Mouse (Mus musculus) forelimb bud, embryonic 11.5 days (tissue): ENCODE measurements around the gene Myl9.

Source experiments
- DNase-seq: peaks from one replicate; pipeline ENCODE4 v3.0.0-alpha.2; 2012; ENCODE audit warnings: low read depth, low spot score

The Myl9 gene

DNA sequence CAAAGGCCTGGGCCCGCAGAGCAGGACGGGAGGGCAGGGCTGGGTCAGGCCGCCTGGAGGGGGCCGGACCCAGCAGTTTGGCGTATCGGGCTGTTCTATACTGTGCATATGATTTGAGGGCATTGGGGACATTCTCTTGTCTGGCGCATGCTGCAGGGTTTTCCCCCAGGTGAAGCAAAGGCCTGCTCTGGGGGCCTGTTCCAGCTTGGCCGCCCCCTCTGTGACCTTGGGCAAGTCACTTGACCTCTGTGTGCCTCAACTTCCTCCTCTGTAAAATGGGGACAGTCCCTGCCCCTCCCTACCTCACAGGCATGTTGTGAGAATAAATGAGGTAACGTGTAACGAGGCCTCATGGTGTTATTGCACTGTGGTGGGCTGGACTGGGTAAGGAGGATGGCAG is 11.2 kb upstream of the Myl9 start:
- DNase-seq: no peak

DNA sequence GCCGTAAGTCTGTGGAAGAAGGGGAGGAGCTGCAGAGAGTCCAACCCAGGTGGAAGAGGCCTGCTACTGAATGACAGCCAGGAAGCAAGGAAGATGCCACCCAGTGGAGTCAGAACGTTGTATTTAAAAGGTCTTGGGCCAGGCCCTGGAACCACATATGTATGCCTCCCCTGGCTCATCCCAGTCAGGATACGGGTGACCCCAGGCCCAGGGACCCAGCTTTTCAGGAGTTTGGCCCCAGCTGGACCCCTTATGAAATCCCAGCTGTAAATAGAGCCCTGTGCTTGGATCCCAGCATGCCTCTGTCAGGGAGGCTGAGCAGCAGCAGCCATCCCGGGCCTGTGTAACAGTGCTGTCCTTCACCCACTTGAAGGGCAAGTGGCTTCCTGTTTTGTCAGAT is 10.5 kb upstream of the Myl9 start:
- no peak for DNase-seq

DNA sequence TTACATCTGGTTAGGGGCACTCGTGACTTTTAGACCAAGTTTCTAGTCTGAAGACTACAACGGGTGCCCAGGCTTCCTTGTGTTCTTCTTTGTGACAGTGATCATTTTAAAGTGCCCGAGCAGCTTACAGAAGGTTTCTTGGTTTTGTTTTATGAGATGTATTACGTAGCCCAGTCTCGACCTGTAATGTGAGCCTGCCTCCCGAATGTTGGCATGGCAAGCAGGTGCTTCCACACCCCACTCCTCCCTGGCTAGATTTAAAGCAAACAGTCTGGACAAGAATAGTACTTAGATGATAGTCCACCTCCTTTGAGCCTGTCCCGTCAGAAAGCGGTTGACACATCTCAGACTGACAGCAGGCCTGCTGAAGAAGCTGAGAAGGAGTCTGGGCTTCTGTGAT is 9.6 kb upstream of the Myl9 start:
- DNase-seq: no peak

DNA sequence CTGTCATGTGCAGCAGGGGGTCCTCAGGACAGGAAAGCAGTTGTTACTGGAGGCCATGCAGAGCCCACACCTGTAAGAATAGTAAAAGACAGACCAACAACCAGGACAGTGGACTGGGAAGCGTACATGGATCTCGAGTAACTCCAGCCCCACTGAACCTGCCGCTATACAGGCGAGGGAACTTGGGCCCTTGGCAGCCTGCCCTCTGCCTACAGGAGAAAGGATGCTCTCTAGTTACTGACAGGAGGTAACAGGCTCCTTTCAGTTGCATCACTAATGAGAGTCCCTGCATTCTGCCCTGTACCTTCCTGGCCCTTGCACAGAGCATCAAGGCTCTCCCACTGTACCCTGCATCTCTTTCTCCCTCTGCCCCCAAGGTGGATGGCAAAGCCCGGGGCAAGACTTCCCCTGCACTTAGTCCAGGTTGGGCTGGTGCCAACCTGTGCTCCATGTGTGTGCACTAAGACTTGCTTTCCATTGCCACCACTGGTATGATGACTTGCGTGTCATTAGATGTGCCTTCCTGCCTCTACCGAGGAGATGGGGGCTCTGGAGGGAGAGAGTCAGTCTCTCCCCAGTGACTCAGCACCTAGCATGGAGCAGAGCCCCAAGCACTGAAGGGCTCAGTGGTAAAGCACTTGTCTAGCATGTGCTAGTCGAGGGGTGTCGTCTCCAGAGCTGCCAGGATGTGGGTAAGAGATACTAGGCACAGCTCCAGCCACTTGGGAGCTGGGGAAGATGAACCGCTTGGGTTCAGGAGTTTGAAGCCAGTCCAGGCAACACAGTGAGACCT is 8.8 kb upstream of the Myl9 start:
- no peak for DNase-seq

DNA sequence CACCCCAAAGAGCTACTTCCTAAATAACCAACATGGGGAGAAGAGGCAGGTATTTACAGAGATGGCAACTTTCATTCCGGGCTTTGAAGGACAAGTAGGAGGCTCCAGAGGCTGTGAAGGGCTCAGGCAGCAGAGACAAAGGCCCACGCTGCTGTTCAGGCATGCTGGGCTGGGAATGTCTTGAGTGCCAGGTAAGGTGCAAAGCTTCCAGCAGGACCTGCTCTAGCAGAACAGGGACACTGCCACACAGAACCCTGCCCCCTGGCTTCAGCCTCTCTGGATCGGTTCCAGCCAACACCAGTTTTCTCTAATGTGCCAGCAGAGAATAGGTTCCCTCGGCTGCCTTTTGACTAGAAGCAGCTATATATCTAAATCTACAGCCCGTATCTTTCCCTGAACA is 8.1 kb upstream of the Myl9 start:
- DNase-seq: no peak

DNA sequence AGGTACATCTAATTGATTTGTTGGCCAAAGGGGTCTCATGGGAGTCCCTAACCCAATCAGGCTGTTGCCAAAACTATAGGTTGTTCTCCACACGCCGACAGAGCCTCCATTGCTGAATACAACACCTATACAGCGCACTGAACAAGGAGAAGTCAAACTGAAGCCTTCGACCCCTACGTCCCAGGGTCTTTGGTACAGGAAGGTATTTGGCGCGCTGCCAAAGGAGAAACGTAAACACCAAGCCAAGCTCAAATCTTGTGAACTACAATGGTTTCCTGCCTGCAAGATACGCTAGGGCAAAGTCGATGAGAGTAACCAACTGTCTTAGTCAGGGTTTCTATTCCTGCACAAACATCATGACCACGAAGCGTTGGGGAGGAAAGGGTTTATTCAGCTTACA is 5.9 kb upstream of the Myl9 start:
- no peak for DNase-seq

DNA sequence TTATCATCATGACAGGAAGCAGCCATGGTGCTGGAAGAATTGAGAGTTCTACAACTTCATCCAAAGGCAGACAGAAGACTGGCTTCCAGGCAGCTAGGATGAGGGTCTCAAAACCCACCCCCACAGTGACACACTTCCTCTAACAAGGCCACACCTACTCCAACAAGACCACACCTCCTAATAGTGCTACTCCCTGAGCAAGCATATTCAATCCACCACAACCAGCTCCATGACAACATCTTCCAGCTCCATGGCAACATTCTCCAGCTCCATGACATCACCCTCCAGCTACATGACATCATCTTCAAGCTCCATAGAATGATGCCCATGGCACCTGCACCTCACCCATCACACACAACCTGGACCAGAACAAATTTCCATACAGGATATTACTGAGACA is 1.8 kb upstream of the Myl9 start:
- DNase-seq: no peak

DNA sequence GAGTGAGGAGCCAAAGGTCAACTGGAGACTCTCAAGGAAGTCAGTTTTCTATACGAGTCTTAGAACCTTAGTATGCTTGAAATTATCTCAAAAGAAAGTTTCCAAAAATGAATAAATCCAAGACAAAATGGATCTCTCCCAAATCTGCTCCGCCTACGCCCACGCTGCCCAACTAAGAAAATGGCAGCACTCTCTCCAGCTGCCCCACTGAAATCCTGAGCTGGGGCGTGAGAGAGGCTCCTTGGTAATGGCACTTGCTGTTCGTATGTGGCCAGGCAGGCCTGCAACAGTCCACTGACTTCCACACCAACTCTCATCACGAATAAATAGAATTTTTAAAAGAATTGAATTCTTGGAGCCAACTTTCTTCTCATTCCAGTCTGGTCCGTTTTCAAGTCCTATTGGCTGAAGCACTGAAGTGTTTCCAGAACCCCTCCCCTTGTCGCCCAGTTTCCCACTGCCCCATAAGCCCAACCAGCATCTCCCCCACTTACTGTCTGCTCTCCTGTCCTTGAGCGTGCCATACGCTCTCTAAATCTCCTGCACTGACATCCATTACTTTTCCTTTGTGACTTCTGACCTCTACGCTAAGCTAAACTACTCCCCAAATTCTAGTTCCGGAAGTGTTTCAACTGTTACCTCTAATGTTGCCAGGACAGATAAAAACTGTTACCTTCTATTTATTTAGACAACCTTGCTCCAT is 1.0 kb upstream of the Myl9 start:
- DNase-seq: no peak

DNA sequence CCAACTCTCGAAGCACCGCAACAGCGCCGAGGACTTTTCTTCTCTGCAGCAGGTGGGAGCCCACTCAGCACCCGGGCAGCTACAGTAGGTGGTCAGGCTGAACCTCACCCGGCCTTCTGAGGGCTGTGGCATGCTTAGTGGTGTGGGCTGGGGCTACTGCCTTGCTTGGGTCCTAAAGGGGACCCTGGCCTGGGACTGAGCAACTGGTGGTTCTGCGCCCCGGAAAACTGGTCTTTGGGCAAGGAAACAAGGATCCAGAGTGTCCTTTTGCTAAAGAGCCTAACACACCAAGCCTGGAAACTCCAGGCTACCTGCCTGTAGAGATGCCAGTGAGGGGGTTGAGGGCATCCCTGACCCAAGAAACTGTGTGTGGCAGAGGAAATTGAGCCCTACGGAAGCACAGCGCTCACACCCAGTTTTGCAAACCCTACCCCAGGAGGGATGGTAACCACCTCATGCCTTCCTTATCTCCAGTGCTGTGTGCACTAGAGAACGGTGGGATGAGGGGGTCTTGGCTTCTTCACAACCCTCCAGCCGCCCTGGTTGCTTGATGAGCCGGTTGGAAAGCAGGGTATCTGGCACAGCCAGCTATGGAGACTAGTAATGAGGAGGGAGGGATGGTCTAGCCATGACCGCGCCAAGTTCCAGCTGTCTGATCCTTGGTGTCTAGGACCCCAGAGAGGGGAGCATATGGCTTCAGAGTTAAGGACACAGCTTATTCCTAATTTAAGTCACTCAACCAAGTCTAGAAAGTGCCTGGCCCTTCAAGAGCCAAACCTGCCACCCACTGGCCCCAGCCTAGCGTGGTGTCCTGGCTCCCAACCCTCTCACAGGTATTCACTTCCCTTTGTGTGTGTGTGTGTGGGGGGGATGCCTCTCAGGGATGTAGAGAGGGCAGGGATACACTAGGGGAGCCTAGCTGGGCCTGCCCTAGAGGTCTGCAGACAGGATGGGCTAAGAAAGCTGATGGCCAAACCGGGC is 525 bp downstream of the Myl9 start:
- no peak for DNase-seq

DNA sequence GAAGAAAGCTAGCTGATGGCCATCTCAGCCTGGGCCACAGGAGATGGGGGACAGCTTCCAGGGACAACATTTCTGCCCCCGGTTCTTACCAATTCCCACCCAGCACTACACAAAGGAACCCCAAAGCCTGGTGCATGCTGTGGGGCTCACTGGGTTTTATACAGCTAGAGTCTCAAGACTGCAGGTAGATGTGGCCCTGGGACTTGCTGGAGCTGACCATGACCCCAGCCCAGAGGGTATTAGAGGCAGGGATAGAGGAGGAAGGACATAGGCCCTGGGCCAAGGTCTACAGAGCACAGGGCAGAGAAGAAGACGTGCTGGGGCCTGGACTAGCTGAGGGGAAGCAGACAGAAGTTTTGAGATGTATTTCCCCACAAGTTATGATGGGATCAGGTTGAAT is 1.7 kb downstream of the Myl9 start:
- DNase-seq: no peak

DNA sequence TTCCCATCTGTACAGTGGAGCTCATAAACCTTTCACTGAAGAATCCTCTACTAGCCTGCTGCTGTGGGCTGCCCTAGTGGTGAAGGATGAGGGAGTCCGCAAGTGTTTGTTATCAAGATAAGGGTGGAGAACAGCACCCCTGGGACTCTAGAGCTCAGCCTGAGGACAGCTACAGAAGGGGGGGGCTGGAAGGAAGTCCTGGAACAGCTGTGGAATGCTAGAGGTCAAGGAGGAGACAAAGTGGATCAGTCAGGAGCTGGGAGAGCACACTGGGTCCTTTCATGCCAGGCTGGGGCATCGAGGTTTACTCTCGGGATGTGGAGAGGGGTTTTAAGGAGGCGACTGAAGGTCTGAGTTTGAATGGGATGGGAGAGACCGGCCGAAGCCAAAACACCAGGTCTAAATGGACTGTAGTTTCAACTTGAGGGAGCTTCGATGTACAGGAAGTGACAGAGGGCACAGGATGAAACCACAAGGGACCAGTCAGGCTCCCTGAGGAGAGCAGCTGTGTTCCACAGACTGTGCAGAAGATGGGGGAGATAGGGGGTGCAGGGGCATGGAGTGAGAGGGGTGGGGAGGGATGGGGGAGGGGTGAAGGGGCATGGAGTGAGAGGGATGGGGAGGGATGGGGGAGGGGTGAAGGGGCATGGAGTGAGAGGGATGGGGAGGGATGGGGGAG is 2.2 kb downstream of the Myl9 start:
- DNase-seq: no peak

DNA sequence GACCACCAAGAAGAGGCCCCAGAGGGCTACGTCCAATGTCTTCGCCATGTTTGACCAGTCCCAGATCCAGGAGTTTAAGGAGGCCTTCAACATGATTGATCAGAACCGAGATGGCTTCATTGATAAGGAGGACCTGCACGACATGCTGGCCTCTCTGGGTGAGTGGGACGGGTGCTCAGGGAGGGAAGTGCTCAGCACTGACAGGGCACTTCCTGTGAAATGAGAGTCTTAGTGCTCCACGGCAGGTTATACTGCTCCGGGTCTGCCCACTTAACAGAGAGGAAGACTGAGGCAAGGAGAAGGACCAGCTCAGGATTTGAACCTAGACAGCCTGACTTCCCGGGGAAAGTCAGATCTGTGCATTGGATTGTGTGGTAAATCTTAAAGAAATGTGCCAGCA is 3.4 kb downstream of the Myl9 start:
- DNase-seq: no peak

DNA sequence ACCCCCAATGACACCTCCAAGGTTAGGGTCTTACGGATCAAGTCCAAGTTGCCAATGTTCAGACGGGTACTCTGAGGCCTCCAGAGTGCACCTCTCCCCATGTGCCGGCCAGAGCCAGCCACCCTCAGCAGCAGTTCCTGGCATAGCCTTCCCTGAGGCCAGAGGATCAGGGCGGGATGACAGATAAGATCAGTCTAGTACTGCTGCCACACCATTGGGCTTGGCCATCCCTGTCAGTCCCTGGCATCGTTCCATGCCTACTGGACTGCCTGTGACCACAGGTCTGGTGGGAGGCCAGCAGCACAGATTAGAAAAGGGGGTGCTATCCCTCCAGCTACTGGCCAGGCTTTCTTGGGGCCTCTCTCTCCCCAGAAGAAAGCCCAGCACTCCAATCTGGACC is 3.8 kb downstream of the Myl9 start:
- no peak for DNase-seq

DNA sequence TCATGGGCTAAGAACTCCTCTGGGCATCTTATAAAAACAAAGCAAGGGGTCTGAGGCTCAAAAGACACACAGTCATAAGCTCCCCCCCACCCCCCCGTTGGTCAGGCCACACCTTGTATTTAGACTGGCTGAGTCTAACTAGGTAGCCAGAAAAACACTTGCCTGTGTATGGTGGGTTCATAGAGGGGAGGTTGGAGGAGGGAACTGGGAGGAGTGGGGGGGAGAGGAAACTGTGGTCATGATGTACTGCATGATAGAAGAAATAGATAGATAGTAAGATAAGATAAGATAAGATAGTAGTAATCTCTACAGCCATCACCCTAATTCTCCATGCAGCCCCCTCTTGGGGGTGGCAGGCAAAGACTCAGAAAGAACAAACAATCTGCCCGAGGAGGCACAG is 4.3 kb downstream of the Myl9 start:
- DNase-seq: no peak

DNA sequence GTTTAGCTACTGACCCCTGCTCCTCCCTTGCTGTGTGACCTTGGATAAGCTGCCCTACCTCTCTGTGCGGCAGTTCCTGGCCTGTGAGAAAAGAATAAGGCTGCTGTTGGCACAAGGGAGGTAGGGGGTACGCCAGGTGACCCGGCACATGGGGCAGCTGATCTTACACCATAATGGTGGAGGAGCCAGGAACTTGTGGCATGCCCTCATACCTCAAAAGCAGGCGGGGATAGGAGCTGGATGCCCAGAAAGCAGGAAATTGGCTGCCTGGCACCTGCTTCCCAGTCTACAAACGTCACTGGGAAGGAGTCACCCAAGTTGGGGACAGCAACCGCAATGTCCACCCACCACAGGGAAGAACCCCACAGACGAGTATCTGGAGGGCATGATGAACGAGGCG is 4.9 kb downstream of the Myl9 start:
- no peak for DNase-seq

DNA sequence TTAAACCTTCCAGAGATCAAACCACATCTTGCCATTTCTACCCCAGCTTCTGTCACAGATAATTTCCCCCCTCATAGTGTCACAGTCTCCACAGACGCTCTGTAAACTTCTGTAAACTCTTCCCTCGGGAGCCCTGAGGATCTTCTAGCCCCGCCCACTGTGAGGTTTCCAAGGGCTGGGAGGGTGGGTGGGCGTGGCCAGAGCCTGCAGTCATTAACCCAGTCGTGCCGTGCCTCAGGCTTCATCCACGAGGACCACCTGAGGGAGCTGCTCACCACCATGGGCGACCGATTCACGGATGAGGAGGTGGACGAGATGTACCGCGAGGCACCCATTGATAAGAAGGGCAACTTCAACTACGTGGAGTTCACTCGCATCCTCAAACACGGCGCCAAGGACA is 5.5 kb downstream of the Myl9 start:
- DNase-seq: no peak

DNA sequence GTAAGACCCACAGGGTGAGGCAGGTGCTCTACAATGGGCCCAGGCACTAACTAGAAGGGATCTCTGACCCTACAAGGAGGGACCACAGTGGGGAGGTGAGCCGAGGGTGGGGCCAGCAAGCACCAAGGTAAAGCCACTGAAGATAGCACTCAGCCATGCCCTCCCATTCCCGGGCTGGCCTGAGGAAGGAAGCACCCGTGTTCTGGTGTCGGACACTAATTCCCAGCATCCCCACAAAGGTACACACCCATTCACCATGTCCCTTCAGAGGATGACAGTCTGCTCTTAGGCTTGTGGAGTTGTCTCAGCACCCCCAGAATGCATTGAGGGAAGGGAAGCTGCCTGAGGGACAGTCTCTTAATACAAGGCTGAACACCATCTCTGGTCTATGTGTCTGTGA is 6.1 kb downstream of the Myl9 start:
- DNase-seq: no peak

DNA sequence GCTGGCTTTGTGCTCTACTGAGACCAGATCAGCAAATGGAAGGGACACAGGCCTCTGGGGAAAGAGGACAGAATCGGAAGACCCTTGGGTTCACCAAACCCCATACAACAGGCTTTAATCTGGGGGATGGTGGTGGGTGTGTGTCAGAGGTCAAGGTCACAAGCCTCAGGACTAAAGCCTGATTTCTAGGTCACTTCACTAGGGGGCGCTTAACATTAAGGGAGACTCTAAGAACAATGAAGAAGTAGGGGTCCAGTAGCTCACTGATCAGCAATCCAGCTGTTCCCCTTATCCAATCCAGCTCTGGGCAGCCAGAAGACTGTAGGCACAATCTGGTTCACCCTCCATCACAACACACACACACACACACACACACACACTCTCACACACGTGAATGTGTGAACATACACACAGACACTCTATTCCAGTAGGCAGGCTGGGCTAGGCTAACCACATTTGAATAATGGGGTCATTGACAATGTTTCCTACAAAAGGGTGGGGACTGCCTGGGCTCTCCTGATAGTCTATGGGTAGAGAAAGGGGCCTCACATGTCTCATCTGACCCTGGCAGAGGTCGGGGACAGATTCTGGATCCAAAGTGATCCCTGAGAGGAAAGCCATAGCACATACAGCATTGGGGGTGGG is 6.7 kb downstream of the Myl9 start:
- DNase-seq: no peak

DNA sequence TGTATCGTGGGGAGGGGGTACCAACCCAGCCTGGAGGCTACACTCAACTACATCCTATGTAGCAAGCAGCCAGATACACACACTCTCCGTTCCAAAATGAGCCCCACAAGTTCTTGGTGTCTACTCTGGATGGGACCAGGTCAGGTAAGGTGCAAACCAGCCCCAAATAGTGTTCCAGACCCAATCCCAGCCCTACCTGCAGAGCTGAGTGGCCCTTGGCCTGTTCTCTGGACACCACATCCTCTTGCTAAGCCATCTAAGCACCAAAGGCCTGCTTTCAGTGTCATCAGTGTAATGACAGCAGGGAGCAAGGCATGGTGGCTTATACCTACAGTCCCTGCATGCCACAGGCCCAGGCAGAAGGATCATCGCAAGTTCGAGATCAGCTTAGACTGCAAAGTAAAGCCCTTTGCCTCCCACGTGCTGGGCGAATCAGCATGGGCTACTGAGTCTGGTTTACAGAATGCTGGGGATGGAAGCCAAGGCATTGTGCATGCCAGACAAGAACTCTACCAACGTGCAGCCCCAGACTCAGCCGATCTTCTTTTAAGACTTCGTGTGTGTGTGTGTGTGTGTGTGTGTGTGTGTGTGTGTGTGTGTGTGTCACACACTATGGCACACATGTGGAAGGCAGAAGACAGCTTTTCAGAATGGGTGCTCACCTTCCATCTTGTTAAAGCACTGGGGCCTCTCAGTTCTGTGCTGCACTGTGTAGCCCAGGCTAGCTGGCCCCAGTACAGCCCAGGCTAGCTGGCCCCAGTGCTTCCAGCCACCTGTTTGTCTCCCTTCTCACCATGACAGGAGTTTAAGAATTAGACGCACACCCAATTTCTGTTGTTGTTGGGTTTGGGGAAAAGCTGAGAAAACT is 7.5 kb downstream of the Myl9 start:
- no peak for DNase-seq

DNA sequence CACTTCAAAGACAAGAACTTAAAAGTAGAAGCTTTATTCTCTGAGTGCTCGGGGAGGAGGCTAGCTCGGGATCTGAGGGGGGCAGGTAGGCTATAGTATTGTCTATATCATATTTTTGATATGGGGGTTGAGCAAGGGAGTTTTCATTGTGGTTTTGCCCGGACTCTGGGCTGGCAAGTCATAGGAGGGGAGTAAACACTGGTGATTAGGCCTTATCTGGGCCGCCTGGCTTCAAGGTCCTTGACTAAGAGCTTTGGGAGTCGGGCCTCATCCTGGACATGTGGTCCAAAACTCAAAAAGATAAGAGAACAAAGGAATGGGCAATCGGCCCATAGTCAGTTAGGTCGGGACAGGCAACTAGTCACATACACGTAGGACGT is 8.1 kb downstream of the Myl9 start:
- no peak for DNase-seq
